Mouse (Mus musculus) urinary bladder, adult 18-20 months (tissue): ENCODE measurements at regions not wholly inside any gene's neighbourhood (a gene's known extent, or its start where the extent isn't known, plus 50 kb on each side); places are given as distances from the start of the nearest gene placed in this dataset.

ENCODE experiments used
- DNase-seq, 2 experiments: peaks; one replicate each; pipeline ENCODE4 v3.0.0; 2022; ENCODE audit warnings: low spot score in 2 of 2, mixed read lengths in 2 of 2

DNA sequence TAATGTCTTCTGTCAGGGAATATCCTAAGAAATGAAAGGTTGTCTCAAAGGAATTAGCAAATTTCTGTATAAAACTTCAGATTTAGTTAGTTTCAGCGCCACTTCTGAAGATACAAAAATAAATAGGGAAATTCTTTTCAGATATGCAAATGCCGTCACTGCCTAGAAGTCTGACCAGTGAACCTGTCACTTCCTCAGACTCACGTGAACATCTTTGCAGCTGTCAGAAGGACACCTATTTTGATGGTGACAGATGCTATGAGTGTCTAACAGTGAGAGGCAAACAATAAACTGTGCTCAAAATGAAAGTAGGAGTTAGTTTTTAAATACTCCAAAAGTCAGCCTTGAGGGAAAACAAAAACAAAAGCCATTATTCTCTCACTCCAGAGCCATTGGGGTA lies 57.5 kb upstream of the Igf1r start:
- DNase-seq, result no peak

DNA sequence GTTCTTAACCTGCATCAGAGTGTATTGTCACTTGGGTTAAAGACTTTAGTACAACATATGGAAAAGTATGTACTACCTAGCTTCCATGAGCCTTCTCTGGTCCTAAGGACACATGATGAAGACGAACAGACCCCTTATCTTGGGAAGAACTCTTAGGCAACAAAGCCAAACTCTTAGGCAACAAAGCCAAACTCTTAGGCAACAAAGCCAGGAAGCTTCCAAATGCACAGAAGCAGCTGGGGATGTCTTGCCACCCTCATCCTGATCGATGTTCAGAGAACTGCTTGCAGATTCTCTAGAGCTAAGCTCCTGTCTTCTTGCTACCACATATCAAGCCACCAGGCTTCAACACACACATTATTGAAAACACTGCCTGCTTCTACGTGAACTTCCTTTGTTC lies 59.7 kb upstream of the Igf1r start:
- no peak for DNase-seq

DNA sequence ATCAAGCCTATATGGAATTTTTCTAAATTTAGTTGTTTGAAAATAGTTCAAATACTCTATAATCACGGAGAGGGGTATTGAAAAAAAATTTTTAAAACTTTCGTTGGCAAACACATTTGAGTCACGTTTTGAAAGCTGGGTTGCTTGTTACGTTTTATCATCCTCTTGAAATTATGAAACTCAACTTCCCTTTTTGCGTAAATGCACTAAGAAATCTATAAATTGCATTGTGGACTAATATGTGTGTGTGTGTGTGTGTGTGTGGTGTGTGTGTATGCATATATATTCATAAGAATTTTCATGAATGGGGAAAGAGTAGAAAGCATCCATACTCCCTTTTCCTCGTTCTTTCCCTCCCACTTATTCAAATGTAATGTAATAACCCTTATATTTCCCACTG lies 69.6 kb upstream of the Igf1r start:
- no peak for DNase-seq

DNA sequence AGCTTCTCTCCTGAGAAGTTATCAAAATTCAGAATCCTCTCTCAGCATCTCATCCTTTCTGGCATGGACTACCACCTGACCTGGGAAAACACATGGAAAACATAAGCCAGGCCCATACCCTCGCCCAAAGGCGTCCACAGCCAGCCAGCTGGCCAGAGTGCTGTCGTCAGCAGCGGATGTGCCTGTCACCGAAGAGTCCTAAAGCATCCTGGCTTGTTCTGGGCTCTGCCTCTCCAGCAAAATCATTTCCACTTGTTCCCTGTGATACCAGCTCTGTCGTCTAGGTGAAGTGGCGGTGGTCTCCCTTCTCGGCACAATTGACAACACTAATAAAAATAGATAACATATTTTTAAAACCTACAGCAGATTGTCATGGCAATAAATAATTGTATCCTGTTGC lies 70.0 kb upstream of the Igf1r start:
- no peak for DNase-seq

DNA sequence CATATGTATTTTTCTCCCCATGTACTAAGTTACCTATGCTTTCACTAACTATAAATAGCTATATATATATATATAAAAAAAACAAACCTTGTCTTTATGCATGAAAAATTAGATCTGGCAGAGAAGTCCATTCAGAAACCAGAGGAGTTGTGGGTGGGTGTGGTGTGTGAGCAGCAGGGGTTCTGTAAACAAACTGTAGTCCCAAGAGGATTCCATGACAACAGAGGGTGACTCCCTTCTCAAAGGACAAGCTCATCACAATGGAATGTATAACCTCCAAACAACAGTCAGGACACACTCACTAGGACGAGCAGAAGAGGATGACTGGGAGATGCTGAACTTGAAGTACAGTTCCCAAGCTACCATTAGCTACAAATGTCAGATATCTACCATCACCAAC lies 74.4 kb upstream of the Igf1r start:
- DNase-seq, result no peak

DNA sequence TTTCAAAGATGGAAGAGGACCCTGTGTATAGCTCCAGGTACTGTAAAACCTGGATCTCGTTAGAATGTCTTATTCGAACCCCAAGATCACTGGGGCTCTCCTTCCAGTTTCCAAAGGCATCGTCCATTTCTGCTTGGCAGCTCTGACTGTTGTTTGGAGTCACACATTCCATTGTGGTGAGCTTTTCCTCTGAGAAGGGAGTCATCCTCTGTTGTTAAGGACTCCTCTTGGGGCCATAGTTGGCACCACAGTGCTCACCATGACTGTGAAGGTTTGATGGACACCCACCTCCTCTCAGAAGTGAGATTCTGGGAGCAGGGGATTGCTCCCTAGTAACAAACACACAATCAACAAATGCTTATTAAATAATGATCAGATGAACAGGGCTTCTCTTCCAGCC lies 75.0 kb upstream of the Igf1r start:
- no peak for DNase-seq

DNA sequence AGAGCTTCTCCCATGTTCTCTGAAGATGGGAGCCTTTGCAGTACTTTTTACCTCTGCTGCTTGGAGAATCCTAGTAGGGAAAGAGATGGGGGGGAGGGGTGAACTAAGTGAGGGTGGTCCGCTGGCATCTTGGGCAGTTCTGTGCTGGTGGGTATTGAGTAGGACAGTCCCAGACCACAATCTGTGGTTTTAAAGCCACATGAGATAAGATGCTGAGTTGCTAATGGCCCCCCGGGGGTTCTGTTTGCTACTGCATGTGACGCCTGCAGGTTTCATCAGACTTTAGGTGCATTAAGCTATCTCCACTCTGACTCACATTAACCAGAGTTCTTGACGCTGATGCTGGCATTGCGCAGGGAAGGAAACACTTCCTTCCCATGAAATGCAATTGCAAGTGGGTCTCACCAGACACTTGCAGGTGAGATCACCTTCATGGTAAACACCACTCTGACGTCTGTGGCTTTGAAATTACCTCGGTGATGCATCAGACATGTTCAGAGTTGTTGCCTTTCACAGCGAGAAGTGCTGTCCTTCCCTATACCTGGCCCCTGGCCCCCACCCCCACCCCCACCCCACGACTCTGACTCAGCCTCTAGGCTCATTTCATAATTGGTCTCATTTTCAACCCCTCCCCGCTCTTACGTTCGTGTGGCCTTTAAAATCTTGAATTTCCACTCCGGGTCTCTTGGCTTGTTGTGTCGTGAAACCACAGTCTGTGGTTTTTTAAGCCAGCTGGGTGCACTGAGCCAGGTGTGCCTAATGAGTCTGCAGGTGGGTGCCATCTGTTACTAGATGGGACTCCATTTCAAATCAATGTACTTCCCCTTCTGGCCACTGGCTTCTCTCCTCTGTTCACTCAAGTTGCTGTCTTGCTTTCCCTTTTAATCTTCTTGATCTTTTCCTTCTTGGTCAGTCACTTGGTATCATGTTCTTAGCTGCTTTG lies 94.8 kb upstream of the Synm start:
- no peak for DNase-seq

DNA sequence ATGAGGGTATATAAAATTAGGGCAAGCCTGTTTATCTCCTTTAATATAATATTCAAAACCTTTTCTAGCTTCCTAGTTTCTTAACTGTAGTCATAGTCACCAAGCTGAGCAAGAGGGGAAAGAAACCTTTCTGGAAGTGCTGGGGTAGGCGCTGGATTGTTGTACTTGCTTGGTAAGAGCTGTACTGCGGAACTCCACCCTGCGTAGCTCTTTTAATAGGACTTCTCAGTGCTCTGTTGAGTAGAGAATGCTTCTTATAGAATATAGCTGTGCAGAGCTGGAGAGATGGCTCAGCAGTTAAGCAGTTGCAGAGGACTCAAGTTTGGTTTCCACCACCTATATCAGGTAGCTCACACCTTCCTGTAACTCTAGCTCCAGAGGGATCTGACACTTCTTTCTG lies 93.3 kb upstream of the Synm start:
- no peak for DNase-seq

DNA sequence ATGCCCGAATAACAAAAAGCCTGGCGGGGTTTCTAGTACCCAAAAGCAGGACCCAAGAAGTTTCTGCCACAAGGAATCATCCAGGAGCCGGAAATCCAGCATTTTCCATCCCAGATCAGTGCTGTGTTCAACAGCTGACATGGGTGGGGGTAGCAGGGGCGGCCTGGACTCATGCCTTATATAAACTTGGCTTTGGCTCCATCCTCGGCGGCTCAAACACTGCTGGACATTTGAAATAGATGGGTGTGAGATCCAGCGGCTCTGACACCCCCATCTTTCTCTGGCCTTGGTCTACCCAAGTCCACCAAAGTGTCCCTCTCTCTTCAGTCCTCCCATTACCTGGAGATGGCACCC lies 89.9 kb upstream of the Synm start:
- DNase-seq, result no peak

DNA sequence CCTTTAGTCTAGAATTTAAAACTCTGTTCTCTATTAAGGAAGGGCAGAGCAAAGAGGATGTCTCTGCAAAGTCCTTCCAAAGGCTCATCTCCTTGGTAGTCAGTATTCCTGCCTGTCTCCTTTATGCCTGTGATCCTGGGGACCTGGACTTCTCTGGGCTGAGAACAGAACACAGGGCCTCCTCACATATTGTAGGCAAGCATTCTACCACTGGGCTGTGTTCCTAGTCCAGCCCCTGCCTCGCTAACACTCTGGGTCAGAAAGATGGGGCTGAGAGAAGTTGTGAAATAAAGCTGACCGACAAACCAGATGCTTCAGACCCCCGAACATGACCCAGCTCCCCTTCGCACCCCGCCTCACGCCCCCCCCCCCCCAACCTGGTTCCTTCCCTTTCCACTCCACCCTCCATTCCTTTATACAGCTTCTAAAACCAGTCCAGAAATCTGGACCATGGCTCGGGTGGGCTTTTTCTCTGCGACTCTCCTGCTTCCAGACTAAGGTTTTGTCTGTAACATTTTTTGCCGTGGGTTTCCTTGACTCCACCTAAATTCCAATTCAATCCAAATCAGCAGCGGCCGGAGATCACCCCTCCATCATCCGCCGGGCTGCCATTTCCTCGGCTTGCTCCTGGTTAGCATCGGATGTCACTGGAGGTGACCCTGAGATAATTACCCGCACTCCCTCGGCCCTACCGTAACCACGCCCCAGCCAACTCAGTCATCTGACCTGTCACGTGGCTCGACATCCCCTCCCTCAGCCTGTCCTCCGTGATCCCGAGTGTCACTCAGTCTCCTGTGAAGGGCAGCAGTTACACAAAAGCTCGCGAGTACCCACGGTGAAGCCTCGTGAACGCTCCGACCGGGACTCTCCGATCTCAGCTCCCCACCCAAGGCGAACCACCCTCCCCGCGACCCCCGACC lies 89.3 kb upstream of the Synm start:
- DNase-seq, result peak in 1 of 2 experiments; percentile 24

DNA sequence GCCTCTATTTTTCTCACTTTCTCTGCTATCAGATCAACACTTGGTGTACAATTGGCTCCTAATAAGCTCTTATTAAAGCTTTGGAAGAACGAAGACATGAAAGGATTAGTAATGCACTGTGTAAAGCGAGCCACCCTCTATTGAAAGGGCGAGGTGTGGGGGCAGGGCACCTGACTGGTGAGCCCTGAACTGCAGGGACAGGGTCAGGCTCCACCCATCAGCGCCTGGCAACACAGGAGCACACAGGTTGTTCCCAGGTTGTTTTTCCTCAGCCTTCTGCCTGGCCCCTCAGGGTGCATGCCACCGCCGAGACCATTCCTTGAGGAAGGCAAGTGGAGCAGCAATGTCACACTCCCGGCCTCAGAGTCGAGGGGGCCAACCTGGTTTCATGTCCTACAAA lies 87.3 kb upstream of the Synm start:
- no peak for DNase-seq

DNA sequence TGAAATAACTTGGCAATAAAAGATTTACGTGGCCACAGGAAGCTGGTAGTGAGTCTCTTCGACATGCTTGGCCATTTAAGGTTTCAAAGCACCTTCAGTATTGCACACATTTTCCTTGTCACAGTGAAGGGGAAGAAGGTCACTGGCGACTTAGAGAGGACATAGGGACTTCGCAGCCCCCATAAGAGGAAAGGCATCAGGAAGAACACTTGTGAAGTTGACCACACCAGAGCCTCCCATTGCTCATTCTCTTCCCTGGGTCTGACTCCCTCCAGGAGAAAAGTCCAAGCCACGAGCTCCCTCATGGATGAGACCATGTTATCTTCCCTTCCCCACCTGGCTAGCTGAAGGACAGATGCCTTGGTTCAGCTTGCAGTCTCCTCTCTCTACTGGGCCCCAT lies 77.4 kb upstream of the Synm start:
- no peak for DNase-seq

DNA sequence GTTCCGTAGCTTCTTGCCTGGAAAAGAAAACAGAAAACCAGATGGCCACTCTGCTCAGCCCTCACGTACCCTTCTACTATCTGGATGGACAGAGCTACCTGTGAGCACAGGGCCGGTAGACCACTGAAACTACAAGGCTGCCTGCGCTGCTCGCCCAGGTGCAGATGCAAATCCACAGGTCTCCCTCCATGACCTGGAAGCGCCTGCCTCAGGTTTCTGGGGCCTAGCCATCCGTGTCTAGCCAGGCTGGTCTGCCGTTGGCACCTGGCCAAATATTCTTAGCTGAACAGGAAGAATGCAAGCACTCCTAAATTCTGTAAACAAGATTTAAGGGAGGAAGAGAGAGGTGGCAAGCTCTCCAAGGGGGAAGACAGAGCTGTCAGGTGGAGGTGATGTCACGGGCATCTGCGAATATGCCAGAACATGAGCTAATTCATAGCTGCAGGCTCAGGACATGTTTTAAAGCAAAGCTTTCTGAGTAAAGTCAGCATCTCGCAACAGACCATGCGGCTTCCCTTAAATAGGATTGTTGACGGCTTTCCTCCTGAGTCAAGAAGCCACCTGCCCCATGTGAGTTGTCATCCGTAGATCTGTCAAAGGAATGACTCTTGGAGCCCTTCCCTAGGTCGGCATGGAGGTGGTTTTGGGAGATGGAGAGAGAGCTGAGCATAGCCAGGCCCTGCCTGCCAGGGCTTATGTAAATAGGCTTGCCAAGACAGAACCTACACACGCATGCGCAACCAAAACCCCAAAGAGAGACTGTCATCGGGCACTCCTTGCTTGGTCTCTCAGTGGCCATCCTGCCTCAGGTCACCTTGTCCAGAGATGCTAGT lies 76.8 kb upstream of the Synm start:
- DNase-seq, result no peak

DNA sequence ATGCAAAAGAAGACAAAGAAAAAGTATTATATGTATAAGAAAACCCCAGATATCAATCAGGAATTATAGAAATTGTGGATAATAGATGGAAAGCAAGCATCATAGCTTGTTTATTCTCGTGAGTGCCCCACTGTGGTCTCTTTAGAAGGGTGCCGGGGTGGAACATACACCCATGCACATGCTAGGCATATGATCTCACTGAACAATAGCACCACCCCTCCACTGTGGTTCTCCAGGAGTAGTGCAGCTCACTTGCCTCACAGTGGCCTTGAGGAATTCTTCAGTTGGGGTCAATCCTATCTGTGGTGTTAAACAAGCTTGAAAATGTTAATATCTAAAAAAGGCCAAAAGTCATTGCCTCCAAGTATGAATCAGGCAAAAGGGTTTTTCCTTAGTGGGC lies 72.2 kb upstream of the Synm start:
- DNase-seq, result no peak

DNA sequence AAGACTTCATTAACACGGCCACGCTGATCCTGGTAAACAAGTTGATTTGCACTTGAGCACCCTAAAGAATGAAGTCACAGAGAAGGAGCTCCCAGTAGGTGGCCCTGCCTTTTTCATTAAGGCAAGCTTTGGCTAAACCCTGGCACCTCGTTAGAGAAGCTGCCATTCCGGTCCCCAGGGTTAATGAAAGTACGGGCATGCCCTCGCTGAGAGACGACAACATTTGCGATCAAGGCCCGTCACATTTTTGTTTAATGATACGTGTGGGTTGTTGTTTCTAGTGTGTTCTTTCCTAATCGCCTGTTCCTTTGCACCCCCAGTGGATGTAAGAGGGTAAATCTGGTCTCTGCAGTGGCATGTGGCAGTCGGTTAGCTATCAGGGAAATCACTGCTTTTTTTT lies 67.8 kb upstream of the Synm start:
- DNase-seq, result no peak

DNA sequence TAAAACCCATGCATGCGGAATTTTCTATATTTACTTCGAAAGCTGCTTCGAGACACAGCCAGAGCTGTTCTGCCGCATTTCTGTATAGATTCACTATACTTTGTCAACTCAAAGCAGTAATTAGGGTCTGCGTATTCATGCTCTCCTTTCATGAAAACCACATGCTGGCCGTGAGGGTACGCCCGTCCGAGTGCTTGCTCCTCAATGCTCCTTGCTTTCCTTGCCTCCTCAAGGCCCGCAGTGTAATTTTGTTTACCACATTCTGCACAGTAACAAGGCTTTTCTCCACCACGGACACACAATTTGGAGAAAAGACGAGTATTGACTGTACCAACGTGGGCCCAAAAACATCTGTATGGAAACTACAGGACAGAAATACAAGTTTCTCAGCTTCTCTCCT lies 67.4 kb upstream of the Synm start:
- DNase-seq, result no peak

DNA sequence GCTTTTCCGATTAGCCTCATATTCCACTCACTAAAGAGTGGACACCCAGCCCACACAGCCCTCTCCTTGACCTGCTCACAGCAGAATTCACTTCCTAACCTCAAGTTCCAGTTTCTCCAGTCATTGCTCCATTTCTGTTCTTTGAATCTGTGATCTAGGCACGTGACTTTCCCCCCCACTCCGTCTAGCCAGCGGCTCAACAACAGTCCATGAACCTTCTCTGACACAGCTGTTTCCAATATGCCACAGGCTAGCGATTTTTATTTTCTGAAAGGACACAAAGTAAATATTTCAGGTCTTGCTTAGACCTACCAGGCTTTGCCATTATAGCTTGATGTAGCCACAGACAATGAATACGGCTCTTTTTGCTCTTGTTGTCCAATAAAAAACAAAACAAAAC lies 66.8 kb upstream of the Synm start:
- DNase-seq, result no peak

DNA sequence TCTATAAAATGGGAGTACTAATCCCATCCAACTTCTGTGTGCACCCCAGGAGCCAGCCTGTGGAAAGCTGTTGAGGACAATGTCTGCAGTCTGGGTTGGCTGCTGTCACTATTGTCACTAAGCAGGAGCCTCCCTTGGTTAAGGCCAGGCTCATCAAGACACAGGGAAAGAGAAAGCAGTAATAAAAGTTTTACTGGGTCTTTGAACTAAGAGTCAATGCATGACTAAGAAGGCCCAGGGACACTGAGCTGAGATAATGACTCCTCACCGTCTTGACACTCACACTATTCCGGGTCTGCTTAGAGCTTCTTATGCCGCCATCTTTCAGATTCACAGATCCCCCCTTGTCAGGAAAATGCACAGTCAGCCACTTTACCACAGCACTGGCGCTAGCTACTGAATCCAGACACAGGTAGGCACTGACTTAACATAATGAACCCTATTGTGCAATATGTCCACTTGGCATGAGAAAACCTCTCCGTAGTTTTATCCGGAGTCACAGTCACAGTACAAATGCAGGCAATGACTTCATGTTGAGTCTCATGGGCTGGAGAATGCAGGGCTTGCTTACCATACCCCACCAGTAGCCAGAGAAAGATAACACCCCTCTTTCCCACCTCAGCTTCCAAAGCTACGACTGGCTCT lies 66.2 kb upstream of the Synm start:
- DNase-seq, result no peak

DNA sequence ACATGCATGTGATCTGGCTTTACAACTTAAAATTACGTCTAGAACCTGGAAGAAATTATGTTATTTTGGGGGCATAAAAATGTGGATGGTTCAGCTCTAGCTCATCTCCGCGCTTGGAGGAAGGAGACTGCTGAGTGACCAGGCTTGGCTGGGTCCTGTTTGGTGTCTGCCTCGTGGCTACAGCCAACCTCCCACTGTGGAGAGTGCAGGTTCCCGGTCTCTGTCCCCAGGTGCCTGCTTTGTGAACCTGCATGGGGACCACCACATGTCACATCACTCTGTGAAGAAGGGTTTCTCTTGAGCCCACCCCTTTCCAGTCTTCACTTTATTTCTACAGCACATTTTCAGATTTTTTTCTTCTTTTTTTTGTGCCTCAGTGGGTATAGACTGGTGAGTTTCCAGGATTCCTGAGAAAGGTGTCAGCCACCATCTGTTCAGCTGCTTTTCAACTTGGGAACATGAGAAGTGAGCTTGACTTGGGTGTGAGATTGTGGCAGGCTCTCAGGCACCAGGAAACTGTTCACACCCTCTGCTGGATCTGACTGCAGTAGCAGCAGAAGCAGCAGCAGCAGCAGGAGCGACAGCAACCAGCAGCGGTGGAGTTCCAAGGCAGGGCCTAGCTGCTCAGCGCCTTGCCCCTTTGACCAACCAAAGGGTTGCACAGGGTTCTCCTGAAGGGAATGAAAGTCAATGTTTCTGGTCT lies 64.6 kb upstream of the Synm start:
- DNase-seq, result no peak

DNA sequence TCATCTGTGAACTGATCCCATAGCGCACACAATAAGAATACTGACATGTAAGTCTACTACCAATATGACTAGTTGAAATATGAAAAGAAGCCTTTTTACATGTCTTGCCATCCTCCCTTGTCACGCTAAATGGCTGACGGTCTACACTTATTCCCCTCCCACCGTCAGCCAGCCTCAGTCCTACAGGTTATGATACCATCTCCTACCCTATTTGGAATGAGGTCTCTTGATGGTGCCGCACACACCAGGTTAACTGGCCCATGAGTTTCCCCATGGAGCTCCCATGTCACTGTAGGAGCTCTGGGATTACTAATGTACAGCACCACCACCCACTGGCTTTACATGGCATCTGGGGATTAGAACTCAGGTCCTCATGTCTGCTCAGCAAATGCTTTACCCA lies 60.0 kb upstream of the Synm start:
- DNase-seq, result no peak

DNA sequence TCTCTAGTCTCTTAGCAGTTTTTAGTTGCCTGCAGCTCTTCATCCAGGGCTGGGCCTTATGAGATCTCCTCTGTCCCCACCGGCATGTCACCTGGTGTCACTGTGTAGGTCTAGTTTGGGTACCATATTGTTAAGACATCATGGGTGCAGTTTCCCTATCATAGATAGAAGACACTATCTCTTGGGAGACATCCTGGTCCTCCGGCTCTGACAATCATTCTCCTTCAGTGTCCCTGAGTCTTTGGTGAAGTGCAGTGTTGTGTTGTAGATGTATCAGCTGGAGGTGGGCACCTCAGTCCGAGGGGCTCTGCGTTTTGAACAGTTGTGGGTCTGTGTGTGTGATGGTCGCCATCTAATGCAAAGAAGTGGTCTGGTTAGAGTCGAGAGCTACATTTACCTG lies 58.0 kb upstream of the Synm start:
- no peak for DNase-seq
